Mouse (Mus musculus): ENCODE data around the gene Clk4. TPM values are rescaled to one million over a fixed set of nuclear protein-coding genes. Genes with fewer than 3 reads are reported as not detected.
A peak's percentile ranks its signal among the peaks of the same experiment; 100 is the strongest.

Clk4 gene
- polyA plus RNA-seq, 1 experiment from 2014 or later: 113 TPM

GRCm38 (mm10) chr11:51263286-51263831 is 1.8 kb downstream of the Clk4 start:
- peak; percentile 74 for ATAC-seq
- peaks cover 25% of the 10 kb centered on the region for H3K4me1 ChIP-seq (ENCODE audit: control insufficient read depth, insufficient read depth, low read depth, low read length)
- peak overlapping the region; percentile 87 for H3K4me2 ChIP-seq (ENCODE audit: low read length)
- H3K9me3 ChIP-seq (ENCODE audit: control insufficient read depth, low read length): no peaks in the 10 kb centered on the region
- no peaks in the 10 kb centered on the region for H3K27me3 ChIP-seq (replicated peaks; ENCODE audit: control insufficient read depth, insufficient read depth, low read length)
- peak overlapping the region; percentile 96 for H3K9ac ChIP-seq (ENCODE audit: low read depth, low read length)
- WGBS: under 1% methylated on average over 49 of the region's 50 CpGs
- no peaks in the 10 kb centered on the region for H3K36me3 ChIP-seq (ENCODE audit: control insufficient read depth, insufficient read depth, low read length)
- H3K27ac ChIP-seq (ENCODE audit: low read depth, low read length): peak overlapping the region; percentile 98
- H3K4me3 ChIP-seq (ENCODE audit: low read length): peak overlapping the region; percentile 81

GRCm38 (mm10) chr11:51264352-51264751 is 2.8 kb downstream of the Clk4 start:
- Histone ChIP-seq H3K27ac (ENCODE audit: low read depth, low read length) (no peak overlapping the region), H3K4me3 (ENCODE audit: low read length) (peak overlapping the region; percentile 81), H3K27me3 (replicated peaks; ENCODE audit: control insufficient read depth, insufficient read depth, low read length) (no peaks in the 10 kb centered on the region), H3K4me1 (ENCODE audit: control insufficient read depth, insufficient read depth, low read depth, low read length) (peaks cover 25% of the 10 kb centered on the region), H3K9me3 (ENCODE audit: control insufficient read depth, low read length) (no peaks in the 10 kb centered on the region), H3K4me2 (ENCODE audit: low read length) (peak overlapping the region; percentile 87), H3K9ac (ENCODE audit: low read depth, low read length) (peak overlapping the region; percentile 45), H3K36me3 (ENCODE audit: control insufficient read depth, insufficient read depth, low read length) (no peaks in the 10 kb centered on the region)
- WGBS: 26% methylated on average over 6 of the region's 6 CpGs
- no peak for ATAC-seq

- Histone ChIP-seq H3K9me3 (ENCODE audit: control insufficient read depth, low read length) (no peaks in the 10 kb centered on the region), H3K9ac (ENCODE audit: low read depth, low read length) (no peak overlapping the region), H3K27me3 (replicated peaks; ENCODE audit: control insufficient read depth, insufficient read depth, low read length) (no peaks in the 10 kb centered on the region), H3K36me3 (ENCODE audit: control insufficient read depth, insufficient read depth, low read length) (no peaks in the 10 kb centered on the region), H3K4me1 (ENCODE audit: control insufficient read depth, insufficient read depth, low read depth, low read length) (peaks cover 25% of the 10 kb centered on the region), H3K4me3 (ENCODE audit: low read length) (no peak overlapping the region), H3K27ac (ENCODE audit: low read depth, low read length) (no peak overlapping the region), H3K4me2 (ENCODE audit: low read length) (peak overlapping the region; percentile 87)
- no peak for ATAC-seq
- WGBS: 52% methylated on average over 3 of the region's 3 CpGs
Observed at GRCm38 (mm10) chr11:51265326-51265725, 3.8 kb downstream of the Clk4 start.

GRCm38 (mm10) chr11:51274418-51274817 is 12.9 kb downstream of the Clk4 start:
- H3K4me3 ChIP-seq (ENCODE audit: low read length): no peak overlapping the region
- H3K36me3 ChIP-seq (ENCODE audit: control insufficient read depth, insufficient read depth, low read length): peaks cover 40% of the 10 kb centered on the region
- no peak overlapping the region for H3K27ac ChIP-seq (ENCODE audit: low read depth, low read length)
- H3K27me3 ChIP-seq (replicated peaks; ENCODE audit: control insufficient read depth, insufficient read depth, low read length): no peaks in the 10 kb centered on the region
- no peaks in the 10 kb centered on the region for H3K4me1 ChIP-seq (ENCODE audit: control insufficient read depth, insufficient read depth, low read depth, low read length)
- no peak overlapping the region for H3K9ac ChIP-seq (ENCODE audit: low read depth, low read length)
- ATAC-seq: no peak
- WGBS: 50% methylated on average over 1 of the region's 1 CpGs
- H3K4me2 ChIP-seq (ENCODE audit: low read length): no peak overlapping the region
- no peaks in the 10 kb centered on the region for H3K9me3 ChIP-seq (ENCODE audit: control insufficient read depth, low read length)

GRCm38 (mm10) chr11:51289564-51290041 is 28.1 kb downstream of the Clk4 start, which contains the start of gene Col23a1:
TSS of gene Col23a1 (plus strand) at chr11:51289920.
- Histone ChIP-seq H3K4me2 (ENCODE audit: low read length) (peak within 1 kb of the TSS; percentile 85), H3K9ac (ENCODE audit: low read depth, low read length) (peak within 1 kb of the TSS; percentile 70), H3K36me3 (ENCODE audit: control insufficient read depth, insufficient read depth, low read length) (no peaks in the 10 kb centered on the region), H3K27me3 (replicated peaks; ENCODE audit: control insufficient read depth, insufficient read depth, low read length) (no peaks in the 10 kb centered on the region), H3K4me1 (ENCODE audit: control insufficient read depth, insufficient read depth, low read depth, low read length) (no peaks in the 10 kb centered on the region), H3K9me3 (ENCODE audit: control insufficient read depth, low read length) (no peaks in the 10 kb centered on the region), H3K27ac (ENCODE audit: low read depth, low read length) (peak within 1 kb of the TSS; percentile 62; the same call in 1 of the 2 replicates), H3K4me3 (ENCODE audit: low read length) (peak within 1 kb of the TSS; percentile 63)
- peak; percentile 91 for ATAC-seq
- WGBS: under 1% methylated on average over 28 of the region's 38 CpGs

- no peaks in the 10 kb centered on the region for H3K36me3 ChIP-seq (ENCODE audit: control insufficient read depth, insufficient read depth, low read length)
- H3K9me3 ChIP-seq (ENCODE audit: control insufficient read depth, low read length): no peaks in the 10 kb centered on the region
- H3K9ac ChIP-seq (ENCODE audit: low read depth, low read length): peak overlapping the region; percentile 70
- no peaks in the 10 kb centered on the region for H3K27me3 ChIP-seq (replicated peaks; ENCODE audit: control insufficient read depth, insufficient read depth, low read length)
- H3K4me2 ChIP-seq (ENCODE audit: low read length): peak overlapping the region; percentile 85
- 4% methylated on average over 38 of the region's 74 CpGs for WGBS
- H3K4me3 ChIP-seq (ENCODE audit: low read length): peak overlapping the region; percentile 63
- ATAC-seq: peak; percentile 83
- no peaks in the 10 kb centered on the region; the same call in 1 of the 2 replicates for H3K4me1 ChIP-seq (ENCODE audit: control insufficient read depth, insufficient read depth, low read depth, low read length)
- no peak overlapping the region; the same call in 1 of the 2 replicates for H3K27ac ChIP-seq (ENCODE audit: low read depth, low read length)
Observed at GRCm38 (mm10) chr11:51290066-51290955, 28.8 kb downstream of the Clk4 start.

GRCm38 (mm10) chr11:51293956-51294530 is 32.5 kb downstream of the Clk4 start:
- no peak overlapping the region for H3K4me2 ChIP-seq (ENCODE audit: low read length)
- no peaks in the 10 kb centered on the region for H3K36me3 ChIP-seq (ENCODE audit: control insufficient read depth, insufficient read depth, low read length)
- no peak overlapping the region for H3K27ac ChIP-seq (ENCODE audit: low read depth, low read length)
- H3K9ac ChIP-seq (ENCODE audit: low read depth, low read length): no peak overlapping the region
- H3K4me3 ChIP-seq (ENCODE audit: low read length): no peak overlapping the region
- H3K4me1 ChIP-seq (ENCODE audit: control insufficient read depth, insufficient read depth, low read depth, low read length): no peaks in the 10 kb centered on the region; the same call in 1 of the 2 replicates
- WGBS: 56% methylated on average over 2 of the region's 2 CpGs
- no peaks in the 10 kb centered on the region for H3K27me3 ChIP-seq (replicated peaks; ENCODE audit: control insufficient read depth, insufficient read depth, low read length)
- H3K9me3 ChIP-seq (ENCODE audit: control insufficient read depth, low read length): 0 out of 2 replicates have a peak, but pooled peaks cover 6% of the 10 kb centered on the region
- ATAC-seq: no peak

- 71% methylated on average over 3 of the region's 3 CpGs for WGBS
- Histone ChIP-seq H3K27me3 (replicated peaks; ENCODE audit: control insufficient read depth, insufficient read depth, low read length) (no peaks in the 10 kb centered on the region), H3K4me3 (ENCODE audit: low read length) (no peak overlapping the region), H3K4me1 (ENCODE audit: control insufficient read depth, insufficient read depth, low read depth, low read length) (no peaks in the 10 kb centered on the region; the same call in 1 of the 2 replicates), H3K4me2 (ENCODE audit: low read length) (no peak overlapping the region), H3K27ac (ENCODE audit: low read depth, low read length) (no peak overlapping the region), H3K36me3 (ENCODE audit: control insufficient read depth, insufficient read depth, low read length) (no peaks in the 10 kb centered on the region), H3K9me3 (ENCODE audit: control insufficient read depth, low read length) (0 out of 2 replicates have a peak, but pooled peaks cover 6% of the 10 kb centered on the region), H3K9ac (ENCODE audit: low read depth, low read length) (no peak overlapping the region)
- ATAC-seq: no peak
Observed at GRCm38 (mm10) chr11:51295742-51296141, 34.2 kb downstream of the Clk4 start.

- Histone ChIP-seq H3K27ac (ENCODE audit: low read depth, low read length) (no peak overlapping the region), H3K4me3 (ENCODE audit: low read length) (no peak overlapping the region), H3K4me2 (ENCODE audit: low read length) (no peak overlapping the region), H3K9ac (ENCODE audit: low read depth, low read length) (no peak overlapping the region), H3K9me3 (ENCODE audit: control insufficient read depth, low read length) (0 out of 2 replicates have a peak, but pooled peaks cover 6% of the 10 kb centered on the region), H3K27me3 (replicated peaks; ENCODE audit: control insufficient read depth, insufficient read depth, low read length) (no peaks in the 10 kb centered on the region), H3K36me3 (ENCODE audit: control insufficient read depth, insufficient read depth, low read length) (no peaks in the 10 kb centered on the region), H3K4me1 (ENCODE audit: control insufficient read depth, insufficient read depth, low read depth, low read length) (no peaks in the 10 kb centered on the region; the same call in 1 of the 2 replicates)
- ATAC-seq: no peak
- 93% methylated on average over 4 of the region's 4 CpGs for WGBS
Observed at GRCm38 (mm10) chr11:51298691-51299090, 37.2 kb downstream of the Clk4 start.
